Mouse (Mus musculus) T-helper 2 cell (primary cell): ENCODE measurements around the gene Fbxo24.

ENCODE experiments used
- in situ Hi-C: fragments of 300-600 bp; cut with MboI, MseI; formaldehyde crosslinking; loops from one replicate; pipeline ENCODE4 v1.15.1; 2025; ENCODE audit warnings: high pct_unique_total_duplicates

The Fbxo24 gene

DNA sequence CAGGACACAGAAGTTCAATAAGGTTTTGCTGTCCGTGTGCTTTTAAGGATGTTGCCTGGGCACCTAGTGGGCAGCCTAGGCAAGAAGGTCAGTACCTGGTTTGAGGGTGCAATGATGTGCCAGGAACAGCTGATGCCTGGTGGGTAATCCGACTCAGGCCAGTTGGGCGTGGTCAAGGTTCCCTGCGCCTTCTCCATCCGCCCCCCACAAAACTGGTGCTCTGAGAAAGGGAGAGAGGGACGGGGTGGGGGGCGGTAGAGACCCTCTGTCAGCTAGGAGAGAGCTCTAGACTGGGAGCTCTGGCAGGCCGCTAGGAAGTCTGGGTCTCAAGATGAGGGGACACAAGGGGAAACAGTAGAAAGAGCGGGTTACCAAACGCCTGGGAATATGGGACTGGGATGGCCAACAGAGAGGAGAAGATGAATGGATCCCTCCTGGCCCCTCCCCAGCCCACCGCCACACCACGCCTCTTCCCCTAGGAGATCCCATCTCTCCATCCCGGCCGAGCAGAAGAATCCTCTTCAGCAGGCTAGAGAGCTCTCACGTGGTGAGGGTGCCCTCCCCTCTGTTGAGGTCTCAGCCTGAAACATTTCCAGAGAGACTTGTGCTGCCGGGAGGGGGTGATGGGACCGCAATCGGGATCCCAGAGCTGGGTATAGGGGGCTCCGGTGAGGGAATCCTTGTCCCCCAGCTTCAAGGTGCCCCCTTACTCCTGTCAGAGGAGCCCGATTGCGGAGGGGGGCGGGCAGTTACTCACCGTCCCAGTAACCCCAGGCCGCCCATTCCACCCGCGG, 20.7 kb downstream of the Fbxo24 start:
- in situ Hi-C loops = loop anchor here (10.0 to 25.0 kb wide), 2 partner anchors 313 to 1654 kb away; partner anchors contain the start of genes Get4 and Ufsp1

- in situ Hi-C loops = loop anchor here (5.0 to 25.0 kb wide), 3 partner anchors 41 to 1661 kb away; partner anchors contain the start of genes Get4, Sap25 and Ufsp1
These were observed 27.5 kb downstream of the Fbxo24 start for GRCm38 (mm10) chr5:137601365-137601729.

DNA sequence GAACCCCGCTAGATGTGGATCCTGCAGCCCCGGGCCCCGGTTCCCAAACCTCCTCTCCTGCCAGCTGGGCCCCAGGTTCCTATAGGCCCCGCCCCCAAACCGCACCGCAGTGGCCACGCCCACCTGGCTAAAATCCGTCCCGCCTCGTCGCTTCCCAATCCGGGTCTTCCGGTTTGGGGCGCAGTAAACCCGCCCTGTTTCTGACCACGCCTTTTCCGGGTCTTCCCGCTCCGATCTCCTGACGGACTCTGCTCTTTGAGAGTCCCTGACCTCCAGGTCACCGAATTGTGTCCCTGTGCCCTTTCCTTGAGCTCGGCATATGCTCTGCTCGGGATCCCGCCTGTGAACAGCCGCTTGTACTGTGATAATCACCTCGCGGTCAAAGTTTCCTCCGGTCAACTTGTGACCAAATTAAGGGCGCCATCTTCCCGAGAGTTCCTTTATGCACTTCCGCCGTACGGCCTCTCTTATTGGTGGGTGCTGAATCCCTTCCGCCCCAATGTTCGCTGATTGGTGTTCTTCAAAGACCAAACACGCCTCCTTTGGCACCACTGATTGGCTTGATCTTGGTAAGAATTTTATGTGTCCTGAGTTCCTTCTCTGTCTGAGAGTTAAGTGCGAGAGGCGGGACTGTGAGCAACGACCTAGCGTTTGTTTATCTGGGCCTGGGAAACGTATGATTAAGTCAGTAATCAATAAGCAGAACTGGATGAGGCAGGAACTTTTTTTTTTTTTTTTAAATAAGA, 28.0 kb downstream of the Fbxo24 start, which contains the start of gene Mospd3:
Mospd3 (minus strand) TSS at position 440 of the 746 bp plus-strand sequence.
- in situ Hi-C loops = loop anchor here (5.0 to 25.0 kb wide), 3 partner anchors 42 to 1662 kb away; partner anchors contain the start of genes Get4, Sap25 and Ufsp1

GRCm38 (mm10) chr5:137600281-137600618, 28.6 kb downstream of the Fbxo24 start:
- in situ Hi-C loops = loop anchor here (5.0 to 25.0 kb wide), 3 partner anchors 42 to 1662 kb away; partner anchors contain the start of genes Get4, Sap25 and Ufsp1

DNA sequence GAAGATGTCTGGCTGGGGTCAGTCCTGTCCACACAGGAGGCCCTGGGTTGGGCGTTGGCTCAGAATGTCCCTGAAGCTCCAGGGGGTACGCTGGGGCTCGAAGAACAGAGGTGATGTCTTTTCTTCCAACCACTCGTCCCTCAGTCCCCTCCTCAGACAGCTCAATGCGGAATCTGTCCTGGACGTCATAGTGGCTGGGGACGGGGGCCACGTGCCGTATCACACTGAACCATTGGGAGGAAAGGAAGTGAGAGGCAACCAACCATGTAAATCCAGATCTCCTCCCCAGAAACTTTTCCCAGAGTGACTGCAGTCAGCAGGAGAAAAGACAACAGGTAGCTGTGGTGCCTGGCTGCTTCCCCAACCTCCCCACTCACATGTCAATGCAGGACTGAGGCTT, 29.2 kb downstream of the Fbxo24 start:
- in situ Hi-C loops = loop anchor here (5.0 to 10.0 kb wide), 2 partner anchors 67 to 95 kb away; partner anchors contain the start of genes Epo, Gnb2 and Pop7

DNA sequence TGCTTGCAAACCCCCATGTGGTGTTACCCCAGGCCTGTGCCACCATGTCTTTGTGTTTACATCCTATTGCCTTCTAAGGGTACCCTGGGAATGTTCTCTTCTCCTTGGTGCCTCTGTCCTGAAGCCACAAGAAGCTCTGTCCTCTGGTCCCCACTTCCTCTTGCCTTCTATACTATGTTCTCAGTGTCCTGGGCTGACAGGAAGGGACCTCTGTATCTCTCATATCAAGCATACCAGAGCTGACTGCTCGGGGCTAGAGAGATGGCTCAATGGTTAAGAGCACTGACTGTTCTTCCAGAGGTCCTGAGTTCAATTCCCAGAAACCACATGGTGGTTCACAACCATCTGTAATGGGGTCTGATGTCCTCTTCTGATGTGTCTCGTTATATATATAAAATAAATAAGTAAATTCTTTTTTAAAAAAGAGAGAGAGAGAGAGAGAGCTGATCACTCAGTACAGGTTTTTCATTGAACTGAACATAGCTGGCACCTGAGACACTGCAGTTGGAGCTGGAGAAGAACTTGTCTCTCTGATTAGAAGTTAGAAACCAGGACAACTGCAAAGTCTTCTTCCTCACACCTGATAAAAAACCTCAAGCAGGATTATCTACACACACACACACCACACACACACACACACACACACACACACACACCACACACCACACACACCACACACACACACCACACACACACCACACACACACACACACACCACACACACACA, 30.5 kb downstream of the Fbxo24 start:
- in situ Hi-C loops = loop anchor here (5.0 to 10.0 kb wide), 2 partner anchors 66 to 93 kb away; partner anchors contain the start of genes Epo, Gnb2 and Pop7

DNA sequence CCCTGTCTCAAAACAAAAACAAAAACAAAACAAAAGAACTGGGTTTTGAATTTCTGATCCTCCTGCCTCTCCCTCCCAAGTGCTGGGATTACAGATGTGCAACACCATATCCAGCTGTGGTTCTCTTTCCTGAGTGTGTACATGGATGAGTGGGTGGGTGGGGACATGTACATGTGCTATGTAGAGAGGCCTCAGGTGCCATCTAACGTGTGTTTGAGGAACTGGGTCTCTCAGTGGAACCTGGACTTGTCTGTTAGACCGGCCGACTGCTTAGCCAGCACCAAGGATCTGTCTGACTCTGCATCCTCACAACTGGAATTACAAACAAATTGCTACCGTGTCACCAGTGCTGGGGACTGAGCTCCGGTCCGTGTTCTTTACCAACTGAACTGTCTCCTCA, 31.2 kb downstream of the Fbxo24 start:
- in situ Hi-C loops = loop anchor here (5.0 to 10.0 kb wide), 2 partner anchors 65 to 93 kb away; partner anchors contain the start of genes Epo, Gnb2 and Pop7

GRCm38 (mm10) chr5:137596601-137597261, 32.1 kb downstream of the Fbxo24 start:
- in situ Hi-C loops = loop anchor here (5.0 to 10.0 kb wide), 2 partner anchors 64 to 92 kb away; partner anchors contain the start of genes Epo, Gnb2 and Pop7

DNA sequence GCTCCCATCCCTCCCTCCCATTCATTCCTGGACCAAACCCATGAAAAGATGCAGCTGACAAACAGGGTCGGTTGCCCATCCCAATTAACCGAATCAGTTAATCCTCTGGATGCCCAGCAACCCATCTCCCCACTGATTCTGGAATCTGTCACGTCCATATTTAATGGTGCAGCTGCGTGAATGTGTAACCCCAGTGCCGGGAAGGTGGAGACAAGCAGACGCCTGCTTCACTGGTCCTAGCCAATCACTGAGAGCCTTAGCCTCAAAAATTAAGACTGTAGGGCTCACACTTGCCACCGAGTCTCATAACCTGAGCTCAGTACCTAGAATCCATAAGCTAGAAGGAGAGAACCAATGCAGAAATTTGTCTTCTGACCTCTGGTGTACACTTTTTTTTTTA, 32.9 kb downstream of the Fbxo24 start:
- in situ Hi-C loops = loop anchor here (5.0 to 10.0 kb wide), 2 partner anchors 64 to 91 kb away; partner anchors contain the start of genes Epo, Gnb2 and Pop7

GRCm38 (mm10) chr5:137590507-137590906, 38.3 kb downstream of the Fbxo24 start:
- in situ Hi-C loops = loop anchor here (10.0 kb wide), 1 partner anchor 86 kb away; the partner anchor contains the start of gene Pop7

- in situ Hi-C loops = no loop called here
These were observed 43.8 kb downstream of the Fbxo24 start for GRCm38 (mm10) chr5:137584976-137585375.

DNA sequence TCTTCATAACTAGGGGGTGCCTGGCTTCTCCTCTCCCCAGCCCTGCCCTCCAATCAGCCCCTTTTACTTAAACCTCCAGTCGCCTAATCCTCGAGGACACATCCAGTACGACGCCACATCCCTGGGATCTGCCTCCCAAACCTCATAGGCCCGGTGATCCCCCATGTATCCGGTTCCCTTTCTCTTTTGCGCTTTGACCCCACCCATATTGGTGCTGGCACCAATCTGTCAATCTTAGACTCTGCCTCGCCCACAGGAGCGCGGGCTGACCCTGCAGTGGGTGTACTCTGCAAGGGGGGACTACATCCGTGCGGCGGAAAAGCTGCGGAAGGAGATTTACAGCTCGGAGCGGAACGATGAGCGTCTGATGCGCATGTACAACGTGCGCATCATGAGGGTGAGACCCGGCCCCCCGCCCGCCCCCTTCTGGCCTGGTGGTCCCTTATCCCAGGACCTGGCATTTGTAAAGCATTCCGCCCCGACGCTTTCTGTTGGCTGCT, 45.1 kb downstream of the Fbxo24 start:
- in situ Hi-C loops = no loop called here

DNA sequence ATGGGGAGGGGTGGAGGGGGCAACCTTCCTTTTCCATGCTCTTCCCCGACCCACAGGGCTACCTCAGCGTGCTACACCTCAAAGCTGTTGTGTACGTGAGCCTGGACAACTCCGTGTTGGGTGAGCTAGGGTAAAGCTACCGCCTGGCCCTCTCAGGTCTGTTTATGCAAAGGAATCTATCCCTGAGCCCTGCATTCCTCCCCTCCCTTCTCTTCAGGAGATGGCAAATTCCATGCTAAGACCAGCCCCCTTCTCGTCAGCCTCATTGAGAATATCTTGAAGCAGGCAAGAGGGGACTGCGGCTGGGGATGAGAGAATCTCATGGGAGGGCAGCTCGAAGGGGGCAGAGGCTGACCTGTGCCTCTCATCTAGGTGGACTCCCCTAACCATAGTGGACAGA, 46.1 kb downstream of the Fbxo24 start:
- in situ Hi-C loops = no loop called here

DNA sequence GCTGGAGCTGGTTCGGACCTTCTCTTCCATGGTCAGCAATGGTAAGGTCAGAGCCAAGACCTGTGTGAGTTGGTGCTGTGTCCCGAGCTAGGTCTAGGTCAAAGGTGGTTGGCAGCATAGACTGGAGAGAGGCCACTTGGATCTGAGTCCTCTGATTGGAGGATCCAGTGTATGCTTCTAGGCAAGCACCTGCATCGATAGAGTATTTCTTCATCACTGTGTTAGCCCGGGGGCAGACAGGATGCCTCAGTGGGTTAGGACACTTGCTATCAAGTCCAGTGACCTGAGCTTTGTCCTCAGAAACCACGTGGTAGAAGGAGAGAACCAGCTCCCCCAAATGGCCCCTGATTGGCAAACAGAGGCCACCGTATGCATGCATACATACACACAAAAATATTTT, 48.6 kb downstream of the Fbxo24 start:
- in situ Hi-C loops = no loop called here

- in situ Hi-C loops = no loop called here
These were observed 54.3 kb downstream of the Fbxo24 start for GRCm38 (mm10) chr5:137574470-137574901.

- in situ Hi-C loops = no loop called here
These were observed 57.9 kb downstream of the Fbxo24 start for GRCm38 (mm10) chr5:137570691-137571586.

- in situ Hi-C loops = no loop called here
These were observed 58.6 kb downstream of the Fbxo24 start for GRCm38 (mm10) chr5:137570181-137570580.

DNA sequence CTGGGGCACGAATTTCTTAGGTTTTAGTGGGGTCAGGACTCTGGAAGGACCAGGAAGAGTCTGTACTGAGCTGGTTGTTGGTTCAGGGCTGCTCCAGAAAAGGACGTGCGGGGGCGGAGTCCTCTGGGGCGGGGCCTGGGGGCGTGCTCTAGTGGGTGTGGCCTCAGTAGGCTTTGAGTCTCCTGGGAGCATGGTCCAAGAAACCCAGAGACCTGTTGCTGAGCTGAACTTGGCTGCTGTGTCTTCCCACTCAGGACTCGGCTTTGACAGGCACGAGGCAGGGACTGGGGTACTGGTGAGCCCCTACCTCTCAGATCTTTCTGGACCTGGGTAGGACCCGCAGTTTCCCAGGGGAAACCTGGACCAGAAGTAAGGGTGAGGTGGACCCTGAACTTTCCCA, 59.1 kb downstream of the Fbxo24 start, which contains the start of gene Tfr2:
Tfr2 (plus strand) TSS at position 176 of the 400 bp plus-strand sequence.
- in situ Hi-C loops = no loop called here

- in situ Hi-C loops = no loop called here
These were observed 59.8 kb downstream of the Fbxo24 start for GRCm38 (mm10) chr5:137569031-137569430.
